Mouse (Mus musculus) megakaryocyte, embryonic 14.5 days (primary cell): ENCODE measurements around the gene Fkbp15.

Source experiments
- FLI1 ChIP-seq: IDR thresholded peaks from 2 replicates; pipeline ENCODE4 v1.6.1; 2012; ENCODE audit warnings: low read length, inconsistent platforms, mixed read lengths
- GATA1 ChIP-seq: IDR thresholded peaks from 3 replicates; pipeline ENCODE4 v1.6.1; 2012; ENCODE audit warnings: mixed read lengths, low read length, inconsistent platforms, borderline replicate concordance

GRCm38 (mm10) chr4:62359256-62359775, 1.0 kb downstream of the Fkbp15 start:
- TF ChIP-seq GATA1: no peak
- TF ChIP-seq FLI1: no peak
